Mouse (Mus musculus) thymus, postnatal 10 days (tissue): ENCODE data around the gene Susd3.

Experiments used
- DNase-seq, 2 experiments: peaks; one replicate each; pipeline ENCODE4 v3.0.0; 2021; ENCODE audit warnings: low spot score in 2 of 2

Susd3 gene

GRCm38 (mm10) chr13:49248467-49248862, at the start of gene Susd3:
Gene Susd3, minus strand, starts transcription at chr13:49248706.
- no peak for DNase-seq

DNA sequence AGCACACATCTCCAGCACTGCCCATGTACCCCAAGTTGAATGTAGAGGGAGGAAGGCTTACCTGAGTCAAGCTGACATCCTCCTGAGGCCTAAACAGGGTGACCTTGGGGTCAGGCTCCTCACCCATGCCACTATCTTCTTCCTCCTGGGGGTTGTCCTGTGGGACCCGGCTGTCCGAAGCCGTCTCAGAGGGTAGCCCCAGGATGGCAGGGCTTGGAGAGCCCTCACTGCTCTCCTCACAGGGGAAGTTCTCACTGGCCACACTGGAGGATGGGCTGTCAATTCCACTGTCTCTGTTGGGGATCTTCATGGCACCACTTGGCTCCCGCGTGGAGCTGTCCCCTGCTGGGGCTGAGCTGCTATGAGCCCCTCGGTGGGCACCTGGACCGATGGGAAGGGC, 47.8 kb upstream of the Susd3 start:
- no peak for DNase-seq

DNA sequence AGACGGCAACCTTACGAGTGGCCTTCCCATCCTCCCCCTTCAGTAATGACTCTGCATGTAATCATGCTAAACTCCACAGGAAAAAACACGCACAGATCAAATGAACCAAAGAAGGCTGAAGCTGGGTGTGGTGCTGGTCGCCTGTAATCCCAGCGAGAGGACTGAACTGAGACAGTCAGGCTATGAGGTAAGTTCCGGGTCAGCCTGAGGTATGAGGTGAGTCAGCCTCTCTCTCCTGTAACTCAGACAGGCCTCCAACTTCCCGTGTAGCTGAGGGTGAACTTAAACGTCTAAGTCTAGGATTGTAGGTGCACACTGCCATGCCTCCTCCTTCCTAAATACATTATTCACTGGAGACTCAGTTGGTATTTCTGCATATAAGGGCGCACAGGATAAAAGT, 45.6 kb upstream of the Susd3 start:
- no peak for DNase-seq

DNA sequence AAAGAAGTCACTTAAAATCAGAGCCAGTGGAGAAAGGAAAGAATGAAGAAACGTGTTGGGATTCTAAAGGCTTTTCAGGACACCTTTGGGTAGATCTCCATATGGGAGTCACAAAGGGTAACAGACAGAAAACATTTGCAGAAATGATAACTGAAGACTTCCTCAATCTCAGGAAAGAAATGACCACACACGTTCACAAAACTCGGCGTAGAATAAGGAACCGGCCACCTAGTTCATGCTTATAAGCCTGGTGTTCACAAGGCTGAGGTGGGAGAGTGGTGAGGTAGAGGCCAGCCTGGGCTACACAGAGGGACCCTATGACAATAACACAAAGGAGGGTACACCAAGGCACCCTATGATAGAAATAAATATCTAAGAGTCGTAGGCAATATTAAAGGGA, 43.4 kb upstream of the Susd3 start:
- DNase-seq = no peak

- DNase-seq = peak; percentile 23 to 57
Observed at GRCm38 (mm10) chr13:49291398-49291797, 42.9 kb upstream of the Susd3 start.

- DNase-seq = no peak
Observed at GRCm38 (mm10) chr13:49287224-49287623, 38.7 kb upstream of the Susd3 start.

DNA sequence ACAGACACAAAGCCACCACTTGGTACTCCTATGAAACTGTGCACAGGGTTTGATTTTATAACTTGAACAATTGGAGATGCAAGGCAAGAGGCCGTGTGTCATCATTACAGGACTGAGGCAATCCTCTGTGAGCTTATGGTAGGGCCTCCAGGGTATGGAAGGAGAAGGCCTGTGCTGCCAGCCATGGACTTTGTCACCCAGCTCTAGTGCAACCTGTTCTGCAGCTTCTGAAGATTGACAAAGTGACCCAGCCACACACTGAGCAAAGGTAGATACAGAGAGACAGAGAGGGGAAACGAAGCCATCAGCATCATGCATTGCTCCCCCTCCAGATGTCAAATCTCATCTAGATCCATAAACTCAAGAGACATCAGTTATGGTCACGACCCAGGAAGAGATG, 38.2 kb upstream of the Susd3 start:
- no peak for DNase-seq

DNA sequence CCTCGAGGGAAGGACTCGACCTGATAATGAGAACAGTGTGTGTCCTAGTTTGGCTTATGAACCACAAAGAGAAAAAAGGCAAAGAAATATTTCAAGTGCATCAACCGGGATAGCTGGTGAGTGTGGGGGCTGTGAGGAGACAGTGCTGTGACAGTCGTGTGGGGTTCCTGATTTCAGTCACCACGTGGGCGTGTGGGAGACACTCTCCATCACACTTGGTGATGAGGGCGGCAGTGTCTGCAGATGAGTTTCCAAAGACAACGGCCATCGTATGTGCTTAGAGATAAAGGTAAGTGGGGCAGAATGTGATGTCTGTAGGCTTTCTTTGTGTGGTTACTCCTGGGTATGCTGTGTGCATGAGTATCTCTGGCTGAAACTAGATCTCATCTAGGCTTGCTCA, 35.2 kb upstream of the Susd3 start:
- no peak for DNase-seq

- DNase-seq = no peak
Observed at GRCm38 (mm10) chr13:49282168-49282567, 33.7 kb upstream of the Susd3 start.

- DNase-seq = peak in 1 of 2 experiments; percentile 17
Observed at GRCm38 (mm10) chr13:49271831-49272765, 23.6 kb upstream of the Susd3 start.

DNA sequence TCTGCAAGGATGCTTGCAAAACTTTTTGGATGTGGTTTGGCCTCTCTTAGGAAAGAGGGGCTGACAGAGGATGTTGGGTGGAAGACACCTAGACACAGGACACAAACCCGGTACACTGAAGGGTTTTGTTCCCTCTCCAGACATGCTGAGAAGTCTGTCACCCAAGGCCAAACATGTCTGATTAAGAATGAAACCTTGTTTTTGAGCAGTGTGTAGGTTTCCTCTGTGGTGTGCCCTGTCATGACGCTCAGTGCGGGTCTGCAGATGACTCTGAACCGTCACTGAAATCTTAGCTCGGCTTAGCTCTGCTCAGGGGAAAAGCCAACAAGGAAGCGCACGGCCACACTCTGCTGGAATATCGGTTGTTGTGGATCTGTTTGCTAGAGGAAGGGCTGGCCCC, 22.0 kb upstream of the Susd3 start:
- no peak for DNase-seq

GRCm38 (mm10) chr13:49267645-49268044, 19.1 kb upstream of the Susd3 start:
- peak in 1 of 2 experiments; percentile 27 for DNase-seq

GRCm38 (mm10) chr13:49260036-49260722, 11.7 kb upstream of the Susd3 start:
- no peak for DNase-seq

GRCm38 (mm10) chr13:49257819-49258313, 9.4 kb upstream of the Susd3 start:
- no peak for DNase-seq

GRCm38 (mm10) chr13:49252746-49253145, 4.2 kb upstream of the Susd3 start:
- no peak for DNase-seq

DNA sequence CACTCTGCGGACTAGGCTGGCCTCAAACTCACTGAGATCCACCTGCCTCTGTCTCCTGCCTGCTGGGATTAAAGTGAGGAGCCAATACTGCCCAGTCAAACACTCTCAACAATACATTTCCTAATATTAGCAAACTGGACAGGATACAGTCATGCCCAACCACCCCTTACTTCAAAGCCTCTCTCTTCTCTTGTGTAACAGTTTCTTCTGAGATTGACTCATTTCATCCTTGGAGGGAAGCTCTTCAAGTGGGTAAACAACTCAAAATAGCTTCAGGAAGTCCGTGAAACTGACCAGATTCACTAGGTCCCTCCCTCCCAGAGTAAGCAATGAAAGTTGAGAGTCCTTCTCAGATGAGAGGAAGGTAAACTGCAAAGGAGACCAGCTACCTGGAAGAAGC, 3.6 kb upstream of the Susd3 start:
- DNase-seq = no peak

DNA sequence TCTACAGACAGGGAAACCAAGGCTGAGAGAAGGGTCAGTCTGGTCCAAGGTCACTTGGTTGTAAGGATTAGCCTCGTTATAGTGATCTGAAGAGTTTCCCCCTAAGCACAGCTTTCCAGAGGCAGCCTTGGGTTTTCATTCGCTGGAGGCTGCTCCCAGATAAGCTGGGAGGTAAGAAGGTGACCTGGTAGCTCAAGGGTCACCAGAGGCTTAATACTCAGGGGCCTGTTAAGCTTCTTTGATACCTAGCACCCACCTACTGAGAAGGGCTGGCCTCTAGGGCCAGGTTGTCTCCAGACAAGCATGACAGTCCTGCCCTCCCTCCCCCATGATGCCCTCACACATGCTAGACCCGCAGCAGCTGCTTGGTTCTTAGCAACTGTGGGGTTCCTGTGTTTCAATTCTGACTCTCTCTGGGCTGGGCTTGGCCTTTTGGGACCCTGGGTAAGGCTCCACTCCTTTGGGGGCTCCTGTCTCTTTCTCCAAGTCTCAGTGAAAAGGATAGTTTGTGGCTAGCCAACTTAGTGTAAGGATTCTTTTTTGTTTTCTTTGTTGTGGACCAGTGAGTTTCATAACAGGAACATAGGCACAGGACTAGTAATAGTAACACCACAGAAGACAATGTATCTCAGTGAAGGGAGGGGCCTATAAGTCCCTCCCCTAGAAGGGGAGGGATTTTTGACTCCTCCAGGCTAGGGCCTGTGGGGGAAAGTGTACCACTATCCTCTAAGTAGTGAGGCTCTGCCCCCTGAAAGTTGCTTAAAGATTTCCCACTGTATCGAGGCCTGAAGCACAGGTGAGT, 2.4 kb upstream of the Susd3 start:
- DNase-seq = no peak

DNA sequence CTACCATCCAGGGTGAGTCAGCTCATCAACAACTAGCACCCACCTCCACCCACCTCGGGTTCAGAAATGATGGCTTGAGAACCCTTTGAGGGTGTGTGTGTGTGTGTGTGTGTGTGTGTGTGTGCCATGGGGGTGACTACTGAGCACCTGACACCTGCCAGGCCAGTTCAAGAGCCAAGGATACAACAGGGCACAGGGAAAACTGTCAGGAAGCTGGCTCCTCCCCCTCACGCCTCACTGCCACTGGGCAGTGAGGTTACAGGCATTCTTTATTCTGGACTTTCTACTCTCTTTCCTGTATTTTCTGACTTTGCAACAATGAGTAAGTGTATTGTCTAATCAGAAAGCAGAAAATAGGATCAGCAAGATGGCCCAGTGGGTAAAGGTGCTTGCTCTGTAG, 1.1 kb upstream of the Susd3 start:
- no peak for DNase-seq

- no peak for DNase-seq
Observed at GRCm38 (mm10) chr13:49248923-49249322, 417 bp upstream of the Susd3 start.

DNA sequence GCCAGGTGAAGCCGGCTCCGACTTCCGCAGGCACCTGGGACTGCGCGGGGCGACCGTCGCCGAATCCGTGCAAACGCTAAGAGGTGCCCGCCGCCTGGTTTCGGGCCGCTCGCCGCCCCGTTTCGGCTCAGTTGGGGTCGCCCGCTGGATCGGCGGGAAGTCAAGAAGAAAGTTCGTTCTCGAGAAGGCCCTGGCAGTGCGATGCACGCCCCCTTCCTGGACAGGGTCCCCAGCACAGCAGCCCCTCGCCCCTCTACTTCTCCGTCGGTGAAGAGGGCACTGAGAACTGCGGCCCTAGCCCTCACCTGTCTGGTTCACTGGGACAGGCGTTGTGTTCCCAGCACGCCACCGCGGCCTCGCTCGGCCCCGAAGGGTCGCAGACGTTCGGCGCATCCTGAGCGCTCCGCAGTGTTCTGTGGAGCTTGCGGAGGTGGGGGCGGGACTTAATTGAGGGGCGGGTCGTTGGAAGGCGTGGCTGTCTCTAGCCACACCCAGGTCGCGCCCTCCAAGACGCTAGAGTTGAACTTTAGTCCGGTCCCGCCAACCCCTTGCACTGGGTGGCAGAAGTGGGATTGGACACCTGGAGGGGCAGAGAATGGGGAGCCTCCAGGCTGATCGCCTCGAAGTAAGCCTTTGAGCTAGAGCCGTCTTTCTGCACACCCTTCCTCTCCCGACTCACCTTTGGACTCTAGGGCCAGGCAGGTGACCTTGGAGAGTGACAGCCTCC, 603 bp downstream of the Susd3 start:
- DNase-seq = peak; percentile 16 to 50

DNA sequence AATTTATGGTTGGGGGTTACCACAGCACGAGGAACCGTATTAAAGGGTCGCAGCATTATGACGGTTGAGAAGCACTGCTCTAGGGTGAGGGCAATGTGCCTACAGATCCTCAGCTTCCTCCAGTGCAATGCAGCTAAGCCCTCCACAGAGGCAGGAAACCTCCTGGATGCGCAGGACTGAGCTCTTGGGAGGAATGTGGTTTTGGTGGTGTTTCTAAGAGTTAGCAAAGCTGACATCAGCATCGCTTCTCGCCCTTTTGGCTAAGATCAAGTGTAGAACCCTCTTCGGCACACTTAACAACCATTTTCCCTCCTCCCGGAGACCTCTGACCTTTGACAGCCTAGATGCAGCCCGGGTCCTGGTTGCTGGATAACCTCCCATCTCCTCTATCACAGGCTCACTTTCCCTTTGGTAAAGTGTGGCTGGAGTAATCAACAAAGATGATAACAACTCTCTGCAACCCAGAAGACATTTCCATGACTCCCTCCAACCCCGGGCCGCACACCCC, 1.2 kb downstream of the Susd3 start:
- no peak for DNase-seq
